ENCODE assay signal across 1 mouse cellular context in the genomic region with DNA sequence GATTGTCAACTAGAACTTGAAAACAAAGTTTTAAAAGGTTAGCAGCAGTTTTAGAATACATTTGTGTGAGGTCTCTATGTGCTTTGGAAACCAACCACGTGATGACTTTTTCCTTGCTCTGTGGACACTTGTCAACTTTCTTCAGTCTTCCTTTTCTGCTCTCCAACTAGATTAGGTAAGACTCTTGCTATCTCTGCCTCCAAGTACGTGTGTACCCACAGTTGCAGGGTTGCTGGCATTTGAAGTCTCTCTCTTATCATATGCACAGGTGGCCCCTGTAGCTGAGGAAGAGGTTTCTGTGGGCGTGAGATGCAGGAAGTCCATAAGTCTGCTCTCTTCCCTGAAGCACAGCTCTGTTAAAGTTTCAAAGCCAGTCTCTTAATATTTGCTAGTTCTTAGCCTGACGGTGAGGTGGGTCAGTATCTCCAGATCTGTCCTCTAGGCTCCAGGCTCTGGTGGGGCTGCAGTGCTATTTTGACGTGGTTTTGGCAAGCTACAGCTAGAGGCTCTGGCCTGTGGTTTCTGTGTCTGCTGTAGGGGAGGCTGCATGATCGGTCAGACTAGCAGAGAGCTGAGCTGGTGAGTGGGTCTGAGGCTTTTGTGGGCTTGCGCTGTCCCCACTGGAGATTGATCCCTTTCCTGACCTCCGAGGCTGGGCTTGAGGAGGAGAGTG.
A peak's percentile ranks its signal among the peaks of the same experiment; 100 is the strongest.
TF ChIP-seq lines count a peak whose summit lies in the region.

No protein-coding gene starts in this region.

TF ChIP-seq in MEL, 35 proteins besides CTCF, POLR2A, EP300 and RAD21 (continued from another document):
- TF ChIP-seq BHLHE40 (IDR thresholded peaks at IDR 0.05; ENCODE audit: borderline replicate concordance, low read depth, low read length) (peak; percentile 82), ZMIZ1 (IDR thresholded peaks at IDR 0.05; ENCODE audit: low read depth, low read length) (peak; percentile 42; the same call in 1 of the 2 replicates), ELF1 (IDR thresholded peaks at IDR 0.05; ENCODE audit: low read depth, low read length) (peak; percentile 79), ZC3H11A (IDR thresholded peaks at IDR 0.05; ENCODE audit: low read depth, low read length) (0 out of 2 replicates have a peak, but pooled peaks have one; percentile 11), SIN3A (IDR thresholded peaks at IDR 0.05; ENCODE audit: low read length) (peak; percentile 98), CHD1 (IDR thresholded peaks at IDR 0.05; ENCODE audit: low read depth, low read length) (no peak; the same call in 1 of the 2 replicates), MAZ (IDR thresholded peaks at IDR 0.05; ENCODE audit: low read depth, low read length) (no peak), POLR2AphosphoS5 (IDR thresholded peaks at IDR 0.05; ENCODE audit: borderline replicate concordance, low read depth, low read length) (no peak), MXI1 (IDR thresholded peaks at IDR 0.05; ENCODE audit: low read depth, low read length) (peak; percentile 93), GATA1 (IDR thresholded peaks at IDR 0.05; ENCODE audit: low read depth, low read length) (peak; percentile 97), USF1 (IDR thresholded peaks at IDR 0.05; ENCODE audit: low read depth, low read length) (peak; percentile 95), ZKSCAN1 (IDR thresholded peaks at IDR 0.05; ENCODE audit: low read depth, low read length) (no peak), MEF2A (IDR thresholded peaks at IDR 0.05; ENCODE audit: extremely low read depth, insufficient replicate concordance, low read depth, low read length, poor library complexity, severe bottlenecking) (peak; percentile 62; the same call in 1 of the 2 replicates), NRF1 (IDR thresholded peaks at IDR 0.05; ENCODE audit: insufficient read depth, low read depth, low read length, poor library complexity, severe bottlenecking) (peak; percentile 19; the same call in 1 of the 2 replicates), HCFC1 (IDR thresholded peaks at IDR 0.05; ENCODE audit: low read depth, low read length) (peak; percentile 39; the same call in 1 of the 2 replicates), KAT2A (conservative IDR thresholded peaks at IDR 0.05; ENCODE audit: low read depth, low read length) (no peak), MAX (IDR thresholded peaks at IDR 0.05; ENCODE audit: low read length) (peak; percentile 93), USF2 (IDR thresholded peaks at IDR 0.05; ENCODE audit: borderline replicate concordance in 1 of 2, insufficient read depth in 1 of 2, low read depth in 1 of 2, low read length in 2 of 2) (peak; percentile 32 to 80; a peak in 3 of 4 replicates), SMC3 (IDR thresholded peaks at IDR 0.05; ENCODE audit: low read depth, low read length) (peak; percentile 31; the same call in 1 of the 2 replicates), GABPA (IDR thresholded peaks at IDR 0.05; ENCODE audit: low read depth, low read length) (no peak)
